Mouse (Mus musculus): ENCODE measurements around the gene Bhlhb9.
"Not testable (repeated sequence)": the region's sequence is repeated elsewhere in the genome, so short reads cannot be mapped to it uniquely, and the experiment has no call there.

The Bhlhb9 gene

GRCm38 (mm10) chrX:135797212-135797644, at the start of gene Bhlhb9:
TSS of gene Bhlhb9 (plus strand) at chrX:135797594.
- peak; percentile 19 for DNase-seq

- peak; percentile 45 for DNase-seq
These were observed 44.6 kb upstream of the Bhlhb9 start for GRCm38 (mm10) chrX:135752832-135753231.

- DNase-seq = no peak
These were observed 35.7 kb upstream of the Bhlhb9 start for GRCm38 (mm10) chrX:135761707-135762106.

- no peak for DNase-seq
These were observed 29.3 kb upstream of the Bhlhb9 start for GRCm38 (mm10) chrX:135768043-135768548.

GRCm38 (mm10) chrX:135768565-135768964, 28.8 kb upstream of the Bhlhb9 start:
- no peak for DNase-seq

- DNase-seq = no peak
These were observed 5.9 kb upstream of the Bhlhb9 start for GRCm38 (mm10) chrX:135791536-135791935.

- DNase-seq = no peak
These were observed 5.1 kb upstream of the Bhlhb9 start for GRCm38 (mm10) chrX:135792326-135792725.

- DNase-seq = peak; percentile 24
These were observed 1.6 kb upstream of the Bhlhb9 start for GRCm38 (mm10) chrX:135795591-135796304.

GRCm38 (mm10) chrX:135796305-135797211, 836 bp upstream of the Bhlhb9 start:
- DNase-seq = not testable (repeated sequence)

- DNase-seq = no peak
These were observed 6.8 kb downstream of the Bhlhb9 start for GRCm38 (mm10) chrX:135804149-135804548.

- DNase-seq = no peak
These were observed 8.4 kb downstream of the Bhlhb9 start for GRCm38 (mm10) chrX:135805780-135806179.

- DNase-seq = not testable (repeated sequence)
These were observed 38.5 kb downstream of the Bhlhb9 start for GRCm38 (mm10) chrX:135835896-135836295.

- no peak for DNase-seq
These were observed 40.5 kb downstream of the Bhlhb9 start for GRCm38 (mm10) chrX:135837896-135838295.

- not testable (repeated sequence) for DNase-seq
These were observed 41.3 kb downstream of the Bhlhb9 start, which contains the start of gene Gprasp2 for GRCm38 (mm10) chrX:135838521-135839360. TSS of gene Gprasp2 (plus strand) at chrX:135839034.

GRCm38 (mm10) chrX:135839397-135840391, 42.3 kb downstream of the Bhlhb9 start:
- peak; percentile 6 for DNase-seq

GRCm38 (mm10) chrX:135866806-135867205, 69.4 kb downstream of the Bhlhb9 start:
- DNase-seq = not testable (repeated sequence)

- DNase-seq = no peak
These were observed 79.3 kb downstream of the Bhlhb9 start for GRCm38 (mm10) chrX:135876679-135877078.

- DNase-seq = no peak
These were observed 82.2 kb downstream of the Bhlhb9 start for GRCm38 (mm10) chrX:135879626-135880025.

GRCm38 (mm10) chrX:135885411-135886233, 88.2 kb downstream of the Bhlhb9 start:
- DNase-seq = peak; percentile 49

- DNase-seq = peak; percentile 4
These were observed 88.8 kb downstream of the Bhlhb9 start for GRCm38 (mm10) chrX:135886234-135886585.

Measured in kidney, adult 11 months (tissue).